Mouse (Mus musculus) fat pad, adult 2 months (tissue): ENCODE measurements at regions not wholly inside any gene's neighbourhood (a gene's known extent, or its start where the extent isn't known, plus 50 kb on each side); places are given as distances from the start of the nearest gene placed in this dataset.

Source experiments
- DNase-seq: peaks from one replicate; pipeline ENCODE4 v3.0.0-alpha.2; 2011; ENCODE audit warnings: low read depth, low spot score; ENCODE audit errors: extremely low read depth

DNA sequence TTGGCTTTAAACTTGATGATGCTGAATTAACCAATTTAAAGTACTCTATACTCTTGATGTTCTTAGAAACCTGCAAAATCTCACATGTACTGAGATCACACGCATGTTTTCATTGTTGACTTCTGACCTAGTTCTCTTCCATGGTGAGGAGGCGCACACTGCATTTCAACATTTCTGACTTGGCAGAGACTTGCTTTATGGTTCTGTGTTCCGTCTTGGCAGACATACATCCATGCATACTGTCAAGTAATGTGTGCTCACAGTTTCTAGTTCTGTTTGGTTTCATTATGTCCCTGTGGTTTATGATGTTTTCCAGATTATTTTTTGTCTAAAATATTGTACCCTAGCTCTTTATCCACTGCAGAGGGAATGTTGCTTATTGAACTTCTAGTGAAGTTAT, 198.5 kb downstream of the Gm11077 start:
- peak; percentile 56 for DNase-seq

DNA sequence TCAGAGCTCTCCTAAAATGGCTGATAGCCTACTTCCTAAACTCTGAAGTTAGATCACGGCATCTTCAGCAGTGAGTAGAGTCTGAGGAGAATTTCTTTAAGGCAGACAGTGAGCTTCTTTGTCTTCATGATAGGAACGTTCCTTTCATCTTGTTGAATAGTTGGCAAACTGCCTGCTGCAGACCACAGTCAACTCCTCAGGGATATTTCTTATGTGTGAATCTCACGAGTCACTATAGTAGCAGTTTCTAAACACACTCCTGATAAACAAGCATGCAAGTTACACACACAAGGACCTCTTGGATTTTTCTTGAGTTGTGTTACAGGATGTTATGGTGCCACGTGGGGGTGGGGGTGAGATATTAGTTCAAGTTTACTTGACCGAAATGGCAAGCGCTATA, 205.2 kb downstream of the Gm11077 start:
- DNase-seq = no peak

- no peak for DNase-seq
These were observed 208.9 kb downstream of the Gm11077 start for GRCm38 (mm10) chr6:140938025-140938424.

DNA sequence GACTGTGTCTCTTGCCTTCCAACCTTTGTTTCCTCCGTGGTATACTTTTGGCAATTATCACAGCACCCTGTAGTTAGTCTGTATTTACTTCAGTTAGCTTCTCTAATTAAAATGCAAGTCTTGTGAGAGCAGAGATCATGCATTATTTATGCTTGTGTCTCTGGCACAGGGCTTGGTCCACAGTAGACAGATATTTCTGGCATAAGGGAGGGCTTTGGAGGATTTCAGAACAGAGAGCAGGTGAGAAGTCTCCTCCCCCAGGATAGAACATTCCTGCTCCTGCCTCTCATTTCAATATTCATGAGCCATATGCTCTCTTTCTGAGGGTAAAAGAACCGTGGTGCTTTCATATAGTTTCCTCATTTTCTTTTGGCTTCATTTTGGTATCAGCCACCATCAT, 217.6 kb downstream of the Gm11077 start:
- no peak for DNase-seq

- DNase-seq = no peak
These were observed 221.4 kb downstream of the Gm11077 start for GRCm38 (mm10) chr6:140950483-140950882.

GRCm38 (mm10) chr6:140953256-140953655, 224.2 kb downstream of the Gm11077 start:
- no peak for DNase-seq

- no peak for DNase-seq
These were observed 224.6 kb downstream of the Gm11077 start for GRCm38 (mm10) chr6:140953721-140954120.

- DNase-seq = no peak
These were observed 226.9 kb downstream of the Gm11077 start for GRCm38 (mm10) chr6:140955751-140956521.

DNA sequence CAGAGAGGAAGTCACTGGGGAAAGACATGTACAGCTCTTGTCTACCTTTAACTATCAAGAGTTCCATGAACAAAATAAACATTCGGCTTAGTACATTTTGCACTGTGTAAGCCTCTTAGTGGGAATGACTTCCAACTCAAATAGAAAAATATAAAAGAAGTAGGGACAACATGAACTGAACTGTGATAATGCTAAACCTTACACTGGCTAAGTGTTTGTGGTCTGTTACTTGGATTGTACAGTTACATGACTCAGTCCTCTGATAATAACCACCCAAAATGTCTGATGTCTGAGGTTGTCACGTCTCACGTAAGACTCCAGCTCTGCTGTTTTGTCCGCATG, 227.4 kb downstream of the Gm11077 start:
- DNase-seq = no peak

- DNase-seq = no peak
These were observed 232.9 kb downstream of the Gm11077 start for GRCm38 (mm10) chr6:140961987-140962386.

DNA sequence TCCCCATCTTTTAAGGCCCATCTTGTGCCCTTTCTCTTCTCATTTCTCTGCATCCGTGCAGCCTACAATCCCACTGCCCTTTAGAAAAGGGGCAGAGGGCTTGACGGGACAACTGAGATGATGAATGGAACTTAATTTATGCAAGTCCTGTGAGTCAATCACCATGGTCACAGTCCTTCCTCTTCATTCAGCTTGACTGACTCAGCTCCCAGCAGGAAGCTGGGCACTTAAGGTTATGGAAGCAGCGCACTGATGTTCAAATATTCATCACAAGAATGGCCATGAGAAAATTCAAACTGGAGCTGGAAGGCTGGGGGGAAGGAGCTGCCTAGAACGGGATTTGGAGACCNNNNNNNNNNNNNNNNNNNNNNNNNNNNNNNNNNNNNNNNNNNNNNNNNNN, 233.5 kb downstream of the Gm11077 start:
- no peak for DNase-seq

GRCm38 (mm10) chr6:140973732-140974131, 244.6 kb downstream of the Gm11077 start:
- DNase-seq = no peak

DNA sequence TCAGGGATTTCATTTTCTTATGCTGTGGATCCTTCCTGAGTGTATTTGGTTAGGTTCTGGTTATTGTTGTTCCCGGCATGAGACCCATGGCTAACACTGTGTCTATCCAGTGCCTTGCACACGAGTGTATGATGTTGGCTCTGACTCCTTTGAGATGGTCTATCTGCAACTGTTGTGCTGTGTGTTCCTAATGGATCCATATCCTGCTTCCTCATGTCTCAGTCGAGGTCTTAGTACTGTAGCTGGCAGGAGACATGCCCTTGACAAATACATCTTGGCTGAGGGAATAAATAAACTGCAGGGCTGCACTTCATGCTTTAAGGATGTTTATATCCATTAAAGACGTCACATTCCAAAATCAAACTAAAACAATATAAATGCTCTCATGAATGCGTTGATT, 247.9 kb downstream of the Gm11077 start:
- DNase-seq = no peak

DNA sequence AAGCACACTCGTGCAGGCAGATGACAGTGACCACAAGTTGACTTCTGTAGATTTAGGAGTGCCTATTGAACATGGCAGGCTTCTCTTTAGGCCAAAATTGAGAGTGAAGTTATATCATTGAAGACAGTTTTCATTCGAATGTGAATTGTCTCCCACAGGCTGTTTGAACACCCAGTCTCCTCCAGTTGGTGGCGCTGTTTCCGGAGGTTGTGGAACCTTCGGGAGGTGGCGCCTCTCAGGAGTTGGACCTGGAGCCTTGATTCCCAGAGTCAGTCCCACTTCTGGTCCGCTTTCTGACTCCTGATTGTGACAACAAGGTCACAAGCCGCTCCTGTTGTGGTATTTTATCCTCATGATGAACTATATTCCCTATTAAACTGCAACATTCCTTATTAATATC, 254.5 kb downstream of the Gm11077 start:
- no peak for DNase-seq

GRCm38 (mm10) chr6:140984249-140984648, 255.2 kb downstream of the Gm11077 start:
- DNase-seq = no peak

GRCm38 (mm10) chr6:140993643-140994580, 255.2 kb upstream of the Pde3a start:
- no peak for DNase-seq

- no peak for DNase-seq
These were observed 253.5 kb upstream of the Pde3a start for GRCm38 (mm10) chr6:140995340-140996135.

GRCm38 (mm10) chr6:140998069-140998468, 251.0 kb upstream of the Pde3a start:
- no peak for DNase-seq

DNA sequence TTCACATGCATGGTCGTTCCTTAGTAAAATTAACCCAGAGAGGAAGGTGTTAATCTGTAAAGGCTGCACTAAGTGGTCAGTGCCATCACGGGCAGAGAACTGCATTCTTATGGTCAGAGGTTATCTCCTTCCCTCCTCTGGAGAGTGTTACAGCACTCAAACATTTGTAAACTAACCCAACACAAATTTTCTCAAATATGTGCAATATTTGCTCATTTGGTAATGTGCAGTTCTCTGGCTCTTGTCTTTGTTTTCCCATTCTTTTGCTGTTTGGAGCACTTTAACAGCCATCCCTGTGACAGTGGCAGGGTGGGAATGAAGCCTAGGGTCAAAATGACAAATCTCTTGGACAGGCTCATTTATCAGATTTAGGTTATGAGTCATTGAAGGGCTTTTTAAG, 248.5 kb upstream of the Pde3a start:
- DNase-seq = no peak

- DNase-seq = no peak
These were observed 247.8 kb upstream of the Pde3a start for GRCm38 (mm10) chr6:141001306-141001705.

- DNase-seq = no peak
These were observed 233.9 kb upstream of the Pde3a start for GRCm38 (mm10) chr6:141015055-141015681.
